Mouse (Mus musculus): ENCODE results near the gene Vgll3. TPM values are rescaled to one million over a fixed set of nuclear protein-coding genes. Genes with fewer than 3 reads are reported as not detected.

Vgll3 gene
- 1.3 and 1.5 TPM in 2 replicates for total RNA-seq (2021)
- long read RNA-seq, partial matches to known transcripts: 1 of 3 reads
- long read RNA-seq, other reads (novel, unspliced or antisense): 2 of 3 reads

- peak; percentile 52 for DNase-seq
Measured at GRCm38 (mm10) chr16:65814918-65815881, at the start of gene Vgll3. Gene Vgll3 (plus strand): TSS chr16:65815257.

GRCm38 (mm10) chr16:65765976-65766375, 49.1 kb upstream of the Vgll3 start:
- DNase-seq: no peak

- DNase-seq: no peak
Measured at GRCm38 (mm10) chr16:65785959-65786358, 29.1 kb upstream of the Vgll3 start.

GRCm38 (mm10) chr16:65816059-65816458, 1.0 kb downstream of the Vgll3 start:
- DNase-seq: no peak

GRCm38 (mm10) chr16:65818779-65819178, 3.7 kb downstream of the Vgll3 start:
- DNase-seq: no peak

GRCm38 (mm10) chr16:65820803-65821202, 5.7 kb downstream of the Vgll3 start:
- DNase-seq: no peak

GRCm38 (mm10) chr16:65823721-65824120, 8.7 kb downstream of the Vgll3 start:
- no peak for DNase-seq

- DNase-seq: no peak
Measured at GRCm38 (mm10) chr16:65828141-65828565, 13.1 kb downstream of the Vgll3 start.

GRCm38 (mm10) chr16:65829096-65829495, 14.0 kb downstream of the Vgll3 start:
- no peak for DNase-seq

GRCm38 (mm10) chr16:65834721-65835120, 19.7 kb downstream of the Vgll3 start:
- DNase-seq: no peak

GRCm38 (mm10) chr16:65850126-65850525, 35.1 kb downstream of the Vgll3 start:
- no peak for DNase-seq

- no peak for DNase-seq
Measured at GRCm38 (mm10) chr16:65864471-65864870, 49.4 kb downstream of the Vgll3 start.

GRCm38 (mm10) chr16:65867927-65868326, 52.9 kb downstream of the Vgll3 start:
- no peak for DNase-seq

- no peak for DNase-seq
Measured at GRCm38 (mm10) chr16:65868933-65869332, 53.9 kb downstream of the Vgll3 start.

GRCm38 (mm10) chr16:65888940-65889339, 73.9 kb downstream of the Vgll3 start:
- no peak for DNase-seq
